Mouse (Mus musculus): ENCODE data around the gene Chrna10. TPM values are rescaled to one million over a fixed set of nuclear protein-coding genes. Genes with fewer than 3 reads are reported as not detected.

The Chrna10 gene
- polyA plus RNA-seq, 1 experiment from 2014 or later: not detected

- no peak for ATAC-seq (ENCODE audit: insufficient number of reproducible peaks, insufficient read depth, low FRiP score, low TSS enrichment)
- Histone ChIP-seq H3K36me3 (peaks cover 90% of the 10 kb centered on the region), H3K4me3 (no peak overlapping the region), H3K4me1 (no peaks in the 10 kb centered on the region), H3K27ac (no peak overlapping the region), H3K9me3 (no peaks in the 10 kb centered on the region), H3K27me3 (no peaks in the 10 kb centered on the region), H3K9ac (no peak overlapping the region), H3K4me2 (replicated peaks) (no peak overlapping the region)
- 81% methylated on average over 7 of the region's 7 CpGs for WGBS
Measured at GRCm38 (mm10) chr7:102078517-102078916, 38.1 kb downstream of the Chrna10 start.

- no peak overlapping the region for H3K4me2 ChIP-seq (replicated peaks)
- no peaks in the 10 kb centered on the region for H3K4me1 ChIP-seq
- ATAC-seq (ENCODE audit: insufficient number of reproducible peaks, insufficient read depth, low FRiP score, low TSS enrichment): no peak
- H3K4me3 ChIP-seq: no peak overlapping the region
- no peaks in the 10 kb centered on the region for H3K27me3 ChIP-seq
- H3K9me3 ChIP-seq: no peaks in the 10 kb centered on the region
- no peak overlapping the region for H3K9ac ChIP-seq
- H3K27ac ChIP-seq: no peak overlapping the region
- WGBS: 86% methylated on average over 7 of the region's 7 CpGs
- H3K36me3 ChIP-seq: peaks cover 87% of the 10 kb centered on the region
Measured at GRCm38 (mm10) chr7:102076714-102077296, 39.8 kb downstream of the Chrna10 start.

GRCm38 (mm10) chr7:102066363-102066762, 50.3 kb downstream of the Chrna10 start:
- whole genome bisulfite sequencing: 74% methylated on average over 6 of the region's 6 CpGs
- Histone ChIP-seq H3K4me3 (peak overlapping the region; percentile 64), H3K9me3 (no peaks in the 10 kb centered on the region), H3K9ac (peak overlapping the region; percentile 64), H3K4me2 (replicated peaks) (peak overlapping the region; percentile 74), H3K36me3 (peaks cover 5% of the 10 kb centered on the region; the same call in 1 of the 2 replicates), H3K27ac (no peak overlapping the region), H3K27me3 (no peaks in the 10 kb centered on the region), H3K4me1 (peaks cover 17% of the 10 kb centered on the region)
- no peak for ATAC-seq (ENCODE audit: insufficient number of reproducible peaks, insufficient read depth, low FRiP score, low TSS enrichment)

- H3K9me3 ChIP-seq: no peaks in the 10 kb centered on the region
- peak within 1 kb of the TSS; percentile 64 for H3K4me3 ChIP-seq
- H3K36me3 ChIP-seq: peaks cover 3% of the 10 kb centered on the region; the same call in 1 of the 2 replicates
- WGBS: under 1% methylated on average over 56 of the region's 56 CpGs
- peak within 1 kb of the TSS; percentile 78 for H3K27ac ChIP-seq
- H3K27me3 ChIP-seq: no peaks in the 10 kb centered on the region
- peak within 1 kb of the TSS; percentile 74 for H3K4me2 ChIP-seq (replicated peaks)
- H3K9ac ChIP-seq: peak within 1 kb of the TSS; percentile 64
- peak; percentile 99 for ATAC-seq (ENCODE audit: insufficient number of reproducible peaks, insufficient read depth, low FRiP score, low TSS enrichment)
- peaks cover 17% of the 10 kb centered on the region for H3K4me1 ChIP-seq
Measured at GRCm38 (mm10) chr7:102065046-102065891, 51.4 kb downstream of the Chrna10 start, which contains the start of the genes Rnf121, Xndc1 and Xntrpc. Rnf121 (minus strand) TSS chr7:102065469. Xndc1 (plus strand) TSS chr7:102065511. Xntrpc (plus strand) TSS chr7:102065713.

GRCm38 (mm10) chr7:102064655-102065045, 52.0 kb downstream of the Chrna10 start:
- Histone ChIP-seq H3K9me3 (no peaks in the 10 kb centered on the region), H3K36me3 (peaks cover 7% of the 10 kb centered on the region; the same call in 1 of the 2 replicates), H3K9ac (peak overlapping the region; percentile 64), H3K27me3 (no peaks in the 10 kb centered on the region), H3K4me2 (replicated peaks) (peak overlapping the region; percentile 74), H3K27ac (peak overlapping the region; percentile 78; the same call in 1 of the 2 replicates), H3K4me3 (peak overlapping the region; percentile 64), H3K4me1 (peaks cover 17% of the 10 kb centered on the region)
- no peak for ATAC-seq (ENCODE audit: insufficient number of reproducible peaks, insufficient read depth, low FRiP score, low TSS enrichment)
- WGBS: under 1% methylated on average over 9 of the region's 9 CpGs

GRCm38 (mm10) chr7:102063891-102064290, 52.7 kb downstream of the Chrna10 start:
- H3K4me3 ChIP-seq: peak overlapping the region; percentile 64
- no peaks in the 10 kb centered on the region for H3K9me3 ChIP-seq
- H3K27me3 ChIP-seq: no peaks in the 10 kb centered on the region
- 83% methylated on average over 9 of the region's 9 CpGs for WGBS
- H3K27ac ChIP-seq: no peak overlapping the region
- ATAC-seq (ENCODE audit: insufficient number of reproducible peaks, insufficient read depth, low FRiP score, low TSS enrichment): no peak
- H3K36me3 ChIP-seq: peaks cover 15% of the 10 kb centered on the region
- H3K4me1 ChIP-seq: peaks cover 17% of the 10 kb centered on the region
- H3K9ac ChIP-seq: no peak overlapping the region; the same call in 1 of the 2 replicates
- H3K4me2 ChIP-seq (replicated peaks): peak overlapping the region; percentile 74

- H3K4me2 ChIP-seq (replicated peaks): no peak overlapping the region
- H3K9me3 ChIP-seq: no peaks in the 10 kb centered on the region
- no peak overlapping the region for H3K27ac ChIP-seq
- H3K9ac ChIP-seq: no peak overlapping the region
- peaks cover 17% of the 10 kb centered on the region for H3K4me1 ChIP-seq
- 89% methylated on average over 1 of the region's 1 CpGs for WGBS
- H3K36me3 ChIP-seq: peaks cover 13% of the 10 kb centered on the region
- no peak overlapping the region for H3K4me3 ChIP-seq
- no peak for ATAC-seq (ENCODE audit: insufficient number of reproducible peaks, insufficient read depth, low FRiP score, low TSS enrichment)
- no peaks in the 10 kb centered on the region for H3K27me3 ChIP-seq
Measured at GRCm38 (mm10) chr7:102062203-102062602, 54.4 kb downstream of the Chrna10 start.

GRCm38 (mm10) chr7:102061353-102061752, 55.3 kb downstream of the Chrna10 start:
- Histone ChIP-seq H3K27me3 (no peaks in the 10 kb centered on the region), H3K9ac (no peak overlapping the region), H3K9me3 (no peaks in the 10 kb centered on the region), H3K4me1 (peaks cover 13% of the 10 kb centered on the region), H3K27ac (no peak overlapping the region), H3K4me2 (replicated peaks) (no peak overlapping the region), H3K4me3 (no peak overlapping the region), H3K36me3 (peaks cover 17% of the 10 kb centered on the region)
- no peak for ATAC-seq (ENCODE audit: insufficient number of reproducible peaks, insufficient read depth, low FRiP score, low TSS enrichment)
- 89% methylated on average over 3 of the region's 3 CpGs for WGBS

Other genes starting within 250 kb of the Chrna10 start
- gene Folr1, start 246.0 kb downstream of the Chrna10 start, polyA plus RNA-seq (2016; fragmentation: Nextera tagmentation; extraction: Ambion mirVana): 1.1 and 1.2 TPM in 2 replicates
- 153 and 158 TPM in 2 replicates for gene Lamtor1, start 210.9 kb downstream of the Chrna10 start, polyA plus RNA-seq (2016; fragmentation: Nextera tagmentation; extraction: Ambion mirVana)
- gene Tomt, start 210.5 kb downstream of the Chrna10 start, polyA plus RNA-seq (2016; fragmentation: Nextera tagmentation; extraction: Ambion mirVana): 0.61 and 0.65 TPM in 2 replicates
- 8.8 and 9.8 TPM in 2 replicates for gene Lrrc51, start 182.9 kb downstream of the Chrna10 start, polyA plus RNA-seq (2016; fragmentation: Nextera tagmentation; extraction: Ambion mirVana)
- gene Numa1, start 182.7 kb downstream of the Chrna10 start, polyA plus RNA-seq (2016; fragmentation: Nextera tagmentation; extraction: Ambion mirVana): 115 and 119 TPM in 2 replicates
- 3.6 and 3.8 TPM in 2 replicates for gene Il18bp, start 98.1 kb downstream of the Chrna10 start, polyA plus RNA-seq (2016; fragmentation: Nextera tagmentation; extraction: Ambion mirVana)
- gene Rnf121, start 51.4 kb downstream of the Chrna10 start, polyA plus RNA-seq (2016; fragmentation: Nextera tagmentation; extraction: Ambion mirVana): 28.9 and 33.5 TPM in 2 replicates
- 46.2 and 48.3 TPM in 2 replicates for gene Xndc1, start 51.3 kb downstream of the Chrna10 start, polyA plus RNA-seq (2016; fragmentation: Nextera tagmentation; extraction: Ambion mirVana)
- 2.6 and 3.5 TPM in 2 replicates for gene Xntrpc, start 51.1 kb downstream of the Chrna10 start, polyA plus RNA-seq (2016; fragmentation: Nextera tagmentation; extraction: Ambion mirVana)
- gene Trpc2, start 33.7 kb downstream of the Chrna10 start, polyA plus RNA-seq (2016; fragmentation: Nextera tagmentation; extraction: Ambion mirVana): 0.28 TPM in 1 of 2 replicates, not detected in the other
- gene Art1, start 15.1 kb downstream of the Chrna10 start, polyA plus RNA-seq (2016; fragmentation: Nextera tagmentation; extraction: Ambion mirVana): 3.4 and 6.0 TPM in 2 replicates
- gene Art5, start 7.3 kb downstream of the Chrna10 start, polyA plus RNA-seq (2016; fragmentation: Nextera tagmentation; extraction: Ambion mirVana): 1.5 and 2.0 TPM in 2 replicates
- gene Nup98, start 93.3 kb upstream of the Chrna10 start, polyA plus RNA-seq (2016; fragmentation: Nextera tagmentation; extraction: Ambion mirVana): 46.6 and 46.9 TPM in 2 replicates
- 78.4 and 83.3 TPM in 2 replicates for gene Pgap2, start 93.4 kb upstream of the Chrna10 start, polyA plus RNA-seq (2016; fragmentation: Nextera tagmentation; extraction: Ambion mirVana)
- 48.7 and 50.0 TPM in 2 replicates for gene Rhog, start 139.2 kb upstream of the Chrna10 start, polyA plus RNA-seq (2016; fragmentation: Nextera tagmentation; extraction: Ambion mirVana)
- gene Stim1, start 151.0 kb upstream of the Chrna10 start, polyA plus RNA-seq (2016; fragmentation: Nextera tagmentation; extraction: Ambion mirVana): 24.6 and 25.0 TPM in 2 replicates